Mouse (Mus musculus) cerebellum, adult 2 months (tissue): Measurements from ENCODE around the gene Syt5.

Source experiments
- CTCF ChIP-seq: fragments of 200-500 bp; IDR thresholded peaks from 2 replicates; pipeline ENCODE4 v1.5.1; 2011; ENCODE audit warnings: low read depth, mild to moderate bottlenecking, control low read depth, low read length, moderate library complexity, borderline replicate concordance; ENCODE audit not compliant: insufficient read depth
- POLR2A ChIP-seq: fragments of 200-500 bp; IDR thresholded peaks from 2 replicates; pipeline ENCODE4 v1.6.1; 2011; ENCODE audit warnings: low read length, control low read depth, borderline replicate concordance; ENCODE audit not compliant: insufficient read depth

- TF ChIP-seq CTCF, result no peak
- no peak for TF ChIP-seq POLR2A
Observed at GRCm38 (mm10) chr7:4497271-4497903, 50.0 kb downstream of the Syt5 start.
